Mouse (Mus musculus) right cerebral cortex, postnatal 10 days (tissue): ENCODE data around the gene Pth2r.
A peak's percentile ranks its signal among the peaks of the same experiment; 100 is the strongest.

Source experiments
- DNase-seq, 2 experiments: peaks; one replicate each; pipeline ENCODE4 v3.0.0; 2021; ENCODE audit warnings: low spot score in 2 of 2

Pth2r gene

DNA sequence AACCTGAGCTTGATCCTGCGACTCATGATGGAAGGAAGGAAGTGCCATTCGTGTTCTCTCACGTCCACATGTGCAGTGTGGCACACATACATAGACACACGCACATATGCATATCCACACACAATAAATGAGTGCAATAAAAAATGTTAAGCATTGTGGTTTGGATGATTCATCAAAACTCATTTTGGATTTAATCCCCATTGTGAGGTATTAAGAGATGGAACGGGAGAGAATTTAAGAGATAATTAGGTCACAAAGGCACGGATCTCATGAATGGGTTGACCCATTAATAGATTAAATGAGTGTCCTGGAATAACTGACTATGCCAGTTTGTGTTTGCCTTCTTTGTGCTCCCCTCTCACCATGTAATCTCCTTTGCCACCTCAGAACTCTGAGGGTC, at the start of gene Pth2r:
Gene Pth2r, plus strand, starts transcription at position 301 of the 400 bp plus-strand sequence.
- DNase-seq = no peak

DNA sequence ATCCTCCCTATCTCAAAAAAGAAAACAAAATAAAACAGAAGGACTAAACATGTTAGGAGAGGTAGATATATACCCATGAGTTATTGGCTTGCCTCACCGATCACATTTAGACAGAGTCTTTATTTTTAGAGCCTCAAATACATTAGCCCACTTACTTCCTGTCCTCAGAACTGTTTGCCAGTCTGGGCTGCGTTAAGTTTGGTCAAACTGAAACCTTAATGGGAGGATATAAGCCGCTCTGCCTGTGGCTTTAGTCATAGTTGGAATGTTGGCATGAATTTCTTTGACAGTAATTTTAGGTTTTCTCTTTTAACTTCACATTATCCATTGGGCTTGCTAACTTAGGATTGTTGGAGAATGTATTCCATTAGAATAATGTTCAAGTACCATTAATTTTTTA, 44.1 kb upstream of the Pth2r start:
- no peak for DNase-seq

DNA sequence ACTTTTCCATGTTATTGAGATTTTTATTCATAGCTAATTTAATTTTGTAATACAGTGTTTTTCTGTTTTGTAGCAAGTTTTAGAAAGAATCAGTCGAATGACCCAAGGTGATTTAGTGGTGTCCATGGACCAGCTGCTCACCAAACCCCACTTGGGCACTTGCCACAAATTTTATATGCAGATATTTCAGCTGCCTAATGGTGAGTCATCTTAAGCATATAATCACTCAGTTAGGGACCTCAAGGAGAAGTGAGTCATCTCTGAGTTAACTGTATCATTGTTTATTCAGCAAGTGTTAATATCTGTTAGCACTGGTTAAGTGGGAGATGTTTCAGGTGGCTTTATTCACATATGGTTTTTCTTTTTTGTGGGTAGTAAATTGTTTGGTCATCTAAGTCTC, 36.2 kb upstream of the Pth2r start:
- no peak for DNase-seq

DNA sequence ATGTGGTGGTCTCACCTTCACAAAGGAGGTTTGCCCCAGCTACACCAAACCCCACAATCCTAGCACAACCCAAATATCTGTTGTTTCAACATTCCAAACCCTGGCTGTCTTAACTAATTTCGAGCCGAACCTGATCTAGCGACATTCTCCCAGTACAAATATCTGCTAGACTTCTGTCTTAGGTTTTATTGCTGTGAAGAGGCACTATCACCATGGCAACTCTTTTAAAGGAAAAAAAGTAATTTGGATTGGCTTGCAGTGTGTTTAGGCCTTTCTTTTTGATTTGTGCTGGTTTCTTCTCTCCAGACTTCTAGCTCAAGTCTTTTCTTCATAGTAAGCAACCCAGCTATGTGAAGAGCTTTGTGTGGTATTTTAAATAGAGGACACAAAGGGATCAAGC, 1.4 kb upstream of the Pth2r start:
- no peak for DNase-seq

DNA sequence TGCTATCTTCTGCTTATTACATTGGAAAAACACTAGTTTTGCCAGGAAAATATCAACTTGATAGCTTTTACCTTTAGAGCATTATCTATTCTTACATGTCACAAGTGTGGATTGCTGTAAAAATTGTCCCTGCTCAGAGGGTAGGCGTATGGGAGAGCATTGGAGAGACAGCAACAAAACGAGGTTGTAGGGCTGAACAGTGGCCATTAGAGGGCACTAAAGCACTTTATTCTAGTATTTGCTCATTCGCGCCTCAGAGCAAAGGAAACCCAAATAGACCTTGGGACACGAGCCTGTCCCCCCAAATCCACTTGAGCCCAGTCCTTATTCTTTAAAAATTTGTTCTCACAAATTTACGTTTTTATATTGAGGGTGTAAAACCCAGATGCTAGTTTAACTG, 910 bp downstream of the Pth2r start:
- DNase-seq = peak; percentile 71

DNA sequence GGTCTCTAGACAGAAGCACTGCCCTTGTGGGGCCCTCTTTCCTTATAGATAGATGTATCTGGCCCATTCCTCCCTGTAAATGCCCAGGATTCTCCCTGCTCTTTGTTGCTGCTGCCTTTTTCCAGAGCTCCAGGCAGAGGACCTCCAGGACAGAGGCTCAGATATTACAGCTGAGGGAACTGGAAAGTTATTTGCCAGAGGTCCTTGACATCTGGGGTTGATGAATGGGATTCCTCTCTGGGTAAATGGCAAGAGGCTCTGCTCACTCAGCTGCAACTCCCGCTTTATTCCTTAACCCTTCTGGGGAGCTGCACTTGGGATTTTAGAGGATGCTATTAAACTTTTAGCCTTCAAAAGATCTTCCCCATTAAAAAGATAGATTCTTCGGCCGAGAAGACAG, 26.6 kb downstream of the Pth2r start:
- DNase-seq = no peak

DNA sequence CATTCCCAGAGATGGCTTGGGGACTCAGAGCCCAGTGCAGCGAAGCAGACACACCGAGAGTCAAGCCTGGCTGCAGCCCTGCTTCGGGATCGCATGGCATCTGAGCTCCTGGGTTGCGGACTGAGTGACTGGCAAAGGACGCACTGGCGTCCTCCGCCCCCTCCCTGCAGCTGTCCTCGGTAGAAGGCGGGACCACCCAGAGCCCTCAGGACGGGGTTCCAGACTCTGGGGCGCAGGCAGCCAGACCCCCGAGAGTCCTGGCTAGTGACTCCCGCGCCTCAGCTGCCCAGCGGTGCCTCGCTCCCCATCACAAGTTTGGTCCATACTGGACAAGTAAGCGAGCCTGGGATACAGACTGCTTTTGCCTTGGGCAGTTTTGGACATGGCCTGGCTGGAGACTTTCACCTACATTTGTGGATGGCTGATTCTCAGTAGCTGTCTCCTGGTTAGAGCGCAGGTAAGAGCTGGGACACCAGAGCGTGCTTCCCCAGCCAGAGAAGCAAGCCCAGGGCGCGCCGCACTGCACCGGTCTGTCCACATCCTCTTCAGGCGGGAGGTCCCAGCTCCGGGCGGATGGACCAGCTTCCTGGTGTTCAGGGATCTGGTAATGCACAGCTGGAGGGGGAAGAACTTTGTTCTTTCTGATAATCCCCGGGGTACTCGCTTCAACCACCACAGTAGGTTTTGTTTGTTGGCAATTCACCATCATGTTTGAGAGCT, 29.5 kb downstream of the Pth2r start:
- no peak for DNase-seq

DNA sequence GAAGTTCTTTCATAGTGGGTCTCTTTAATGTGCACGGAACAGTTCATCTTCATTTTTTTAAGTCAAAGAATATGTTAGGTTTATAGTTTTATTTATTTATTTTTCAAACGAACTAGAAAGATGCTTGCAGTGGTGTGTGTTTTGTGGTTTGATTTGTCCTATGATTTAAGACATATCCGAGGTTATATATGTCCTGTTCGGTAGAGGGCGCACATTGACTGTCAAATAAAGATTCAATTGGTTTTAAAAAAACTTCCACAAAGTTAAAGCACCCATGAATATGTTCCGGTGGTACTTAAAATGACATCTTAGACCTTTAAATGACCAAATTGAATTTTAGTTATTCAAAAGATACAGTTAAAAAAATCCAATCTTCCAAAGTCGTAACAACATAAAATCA, 30.3 kb downstream of the Pth2r start:
- peak; percentile 44 to 73 for DNase-seq

DNA sequence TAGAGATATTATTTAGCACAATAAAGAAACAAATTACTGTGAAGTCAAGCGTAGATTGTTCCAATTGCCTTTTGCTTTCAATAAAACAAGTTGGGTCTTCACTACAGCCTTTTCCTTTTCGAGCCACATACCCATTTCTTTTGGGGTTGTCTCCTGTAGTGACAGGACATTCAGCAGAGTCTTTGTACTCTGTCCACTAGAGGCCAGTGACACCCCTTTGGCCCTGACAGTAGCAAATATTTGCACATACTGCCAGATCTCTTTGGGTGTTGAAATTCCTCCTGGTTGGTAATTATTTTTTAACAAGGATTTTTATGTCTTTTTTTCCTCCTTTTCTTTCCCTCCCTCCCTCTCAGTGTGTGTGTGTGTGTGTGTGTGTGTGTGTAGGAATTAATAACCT, 31.0 kb downstream of the Pth2r start:
- no peak for DNase-seq

DNA sequence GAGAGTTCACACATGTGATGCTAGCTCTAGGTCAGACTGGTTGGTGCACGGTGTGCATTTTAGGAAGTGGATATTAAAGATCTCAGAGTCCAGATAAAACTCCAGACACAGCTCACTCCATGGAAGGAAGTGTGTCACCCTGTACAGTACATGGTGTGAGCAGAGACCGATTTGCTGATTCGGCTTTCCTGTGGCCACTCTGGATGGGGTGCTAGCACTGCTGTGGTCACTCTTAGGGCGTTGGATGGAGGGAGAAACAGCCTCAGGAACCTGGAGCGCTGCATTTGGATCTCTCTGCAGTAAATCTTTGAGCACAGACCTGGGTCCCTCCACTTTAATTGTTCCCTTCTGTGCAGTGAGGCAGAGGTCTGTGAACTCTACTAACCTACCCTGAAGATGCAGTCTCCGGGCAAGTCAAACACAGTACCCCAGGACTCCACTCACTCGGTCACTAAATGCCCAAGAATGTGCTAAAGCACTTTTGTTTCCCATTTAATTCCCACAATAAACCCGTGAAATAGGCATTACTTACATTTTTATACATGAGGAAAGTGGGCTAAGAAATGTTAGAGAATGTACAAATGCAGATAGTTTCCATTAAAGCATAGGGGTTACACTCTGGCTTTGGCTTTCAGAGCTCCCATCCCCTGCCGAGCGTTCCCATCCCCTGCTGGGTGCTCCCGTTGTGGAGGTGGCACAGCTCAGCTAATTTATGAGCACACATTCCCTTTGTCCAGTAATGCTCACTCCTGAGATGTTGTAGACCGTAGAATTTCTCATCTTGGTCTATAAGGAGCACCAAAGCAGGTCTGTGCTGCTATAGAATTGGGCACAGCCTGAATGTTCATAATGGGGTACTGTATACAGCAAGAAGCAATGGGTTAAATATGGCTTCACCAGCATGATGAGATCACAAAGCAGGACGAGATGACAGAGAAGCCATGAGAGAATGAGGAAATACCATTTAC, 32.5 kb downstream of the Pth2r start:
- no peak for DNase-seq

DNA sequence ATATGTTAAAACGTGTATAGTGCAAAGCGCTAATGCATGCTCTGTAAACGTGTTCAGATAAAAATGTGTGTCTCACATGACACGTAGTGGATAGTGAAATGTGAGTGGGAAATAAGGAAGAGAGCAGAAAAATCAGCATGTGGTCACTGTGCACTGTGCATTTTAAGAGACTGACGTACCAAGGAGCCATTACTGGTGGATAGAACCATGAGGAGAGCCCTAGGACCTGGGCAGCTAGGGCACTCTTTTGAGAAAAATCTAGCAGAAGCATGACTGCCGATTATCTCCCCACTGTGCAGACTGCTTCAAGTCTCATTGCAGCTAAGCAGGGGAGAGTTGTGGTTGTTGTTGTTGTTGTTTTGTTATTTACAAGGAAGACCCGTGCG, 33.2 kb downstream of the Pth2r start:
- no peak for DNase-seq

DNA sequence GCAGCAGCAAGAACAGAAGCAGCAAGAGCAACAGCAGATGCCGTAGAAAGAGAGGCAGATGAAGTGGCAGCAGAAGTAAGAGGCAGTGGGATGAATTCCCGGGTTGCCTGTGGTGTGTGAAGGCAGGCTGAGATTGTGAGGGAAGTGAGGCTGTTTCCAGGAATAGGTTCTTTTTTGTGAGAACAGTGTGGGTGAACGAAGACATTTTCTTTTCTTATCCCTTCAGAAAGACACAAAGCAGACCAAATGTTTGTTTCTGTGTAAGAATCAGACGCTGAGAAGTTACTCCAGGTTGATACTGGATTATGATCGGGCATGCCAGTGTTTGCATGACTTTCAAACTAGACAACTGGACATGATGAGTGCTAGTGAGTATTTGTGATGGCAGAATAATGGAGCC, 52.2 kb downstream of the Pth2r start:
- DNase-seq = peak; percentile 66 to 82

DNA sequence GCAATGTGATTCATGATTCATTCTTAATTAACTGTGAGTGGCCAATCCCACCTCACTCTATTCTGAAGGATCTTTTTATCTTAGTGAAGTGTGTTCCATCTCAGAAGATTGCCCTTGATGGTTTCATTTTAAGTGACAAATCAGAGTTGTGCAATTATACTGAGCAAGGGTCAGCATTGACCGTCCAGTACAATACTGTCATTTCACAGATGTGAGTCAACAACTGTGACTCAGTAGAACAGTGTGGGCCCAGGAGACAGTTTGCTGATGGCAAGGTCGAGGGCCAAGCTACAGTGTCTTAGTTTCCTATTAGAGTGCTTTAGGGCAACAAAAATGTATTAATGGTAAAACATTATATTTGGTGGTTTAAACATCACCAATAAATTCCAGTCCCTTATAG, 55.9 kb downstream of the Pth2r start:
- no peak for DNase-seq

DNA sequence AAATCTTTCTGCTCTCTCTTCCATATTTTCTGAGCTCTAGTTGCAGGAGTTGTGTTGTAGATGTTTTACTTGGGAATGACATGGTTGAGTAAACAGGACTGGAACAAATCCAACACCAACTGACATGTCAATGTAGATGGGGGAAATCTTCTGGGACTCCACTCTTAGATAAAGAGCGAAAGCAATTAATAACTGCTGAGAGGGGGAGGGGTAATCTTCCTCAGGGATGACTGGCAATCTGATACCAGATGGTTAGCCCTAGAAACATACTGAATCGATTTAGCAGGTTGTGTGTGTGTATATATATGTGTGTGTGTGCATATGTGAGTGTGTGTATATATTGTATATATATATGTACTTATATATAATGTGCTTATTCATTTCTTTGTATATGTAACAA, 58.4 kb downstream of the Pth2r start:
- DNase-seq = no peak

DNA sequence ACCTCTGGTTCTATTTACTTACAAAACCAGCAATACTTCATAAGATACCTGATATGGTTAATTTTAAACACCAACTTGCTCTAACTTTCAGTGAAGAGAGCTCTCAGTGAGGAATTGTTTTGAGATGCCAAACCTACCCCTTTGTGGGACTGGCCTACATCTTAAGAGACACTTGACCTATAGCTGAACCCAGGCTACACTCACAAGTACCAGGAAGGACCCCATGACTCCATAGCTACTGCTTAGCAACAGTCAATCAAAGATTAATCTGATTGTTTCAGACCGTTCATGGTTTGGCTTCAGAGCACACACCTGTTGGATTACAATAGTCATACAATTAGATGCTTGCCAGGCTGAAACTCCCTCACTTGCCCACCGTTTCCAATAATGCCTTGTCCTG, 71.1 kb downstream of the Pth2r start:
- no peak for DNase-seq

DNA sequence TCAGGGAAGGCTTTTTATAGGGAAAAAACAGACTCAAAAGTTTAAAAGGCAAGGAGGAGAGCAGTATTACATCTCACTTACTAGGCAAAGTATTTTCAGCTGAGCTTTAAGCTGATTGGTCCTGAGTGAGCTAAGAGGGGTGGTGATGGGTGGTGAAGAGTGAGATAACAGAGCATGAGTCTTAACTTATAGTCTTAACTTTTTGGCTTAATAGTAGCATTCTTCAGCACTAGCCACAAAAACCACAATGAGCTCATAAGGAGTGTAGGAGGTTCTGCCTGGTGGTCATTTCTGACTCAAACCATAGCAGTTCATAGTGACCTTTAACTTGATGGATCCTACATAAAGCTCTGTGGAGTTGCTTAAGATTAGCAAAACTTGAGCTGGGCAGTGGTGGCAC, 72.3 kb downstream of the Pth2r start:
- DNase-seq = no peak

DNA sequence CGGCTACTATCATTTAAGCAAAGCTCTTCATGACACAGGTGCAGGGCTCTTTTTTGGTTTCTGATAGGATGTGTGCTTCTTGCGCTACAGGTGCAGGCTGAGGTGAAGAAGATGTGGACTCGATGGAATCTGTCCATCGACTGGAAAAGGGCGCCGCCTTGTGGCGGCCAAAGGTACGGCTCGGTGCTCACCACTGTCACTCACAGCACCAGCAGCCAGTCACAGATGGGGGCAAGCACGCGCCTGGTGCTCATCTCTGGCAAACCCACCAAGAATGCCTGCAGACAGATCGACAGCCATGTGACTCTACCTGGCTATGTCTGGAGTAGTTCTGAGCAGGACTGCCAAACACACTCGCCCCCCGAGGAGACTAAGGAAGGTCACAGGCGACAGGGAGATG, 106.5 kb downstream of the Pth2r start:
- peak; percentile 21 to 22 for DNase-seq

DNA sequence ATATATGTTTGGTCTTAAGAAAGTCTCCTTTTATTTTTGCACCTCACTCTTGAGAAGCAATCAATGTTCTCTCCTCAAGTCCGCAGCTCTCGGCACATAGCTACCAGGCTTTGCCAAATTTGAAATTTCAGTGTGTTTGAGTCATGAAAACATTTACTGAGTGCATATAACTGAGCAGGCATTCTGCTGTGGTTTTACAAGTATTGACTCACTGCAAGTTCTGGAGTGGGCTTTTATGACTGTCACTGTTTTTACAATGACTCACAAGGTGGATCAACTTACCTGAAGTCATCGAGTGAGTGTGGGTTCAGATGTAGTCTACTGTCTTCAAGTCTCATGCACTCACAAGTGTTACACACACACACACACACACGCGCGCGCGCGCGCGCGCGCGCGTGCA, 107.8 kb downstream of the Pth2r start:
- no peak for DNase-seq

DNA sequence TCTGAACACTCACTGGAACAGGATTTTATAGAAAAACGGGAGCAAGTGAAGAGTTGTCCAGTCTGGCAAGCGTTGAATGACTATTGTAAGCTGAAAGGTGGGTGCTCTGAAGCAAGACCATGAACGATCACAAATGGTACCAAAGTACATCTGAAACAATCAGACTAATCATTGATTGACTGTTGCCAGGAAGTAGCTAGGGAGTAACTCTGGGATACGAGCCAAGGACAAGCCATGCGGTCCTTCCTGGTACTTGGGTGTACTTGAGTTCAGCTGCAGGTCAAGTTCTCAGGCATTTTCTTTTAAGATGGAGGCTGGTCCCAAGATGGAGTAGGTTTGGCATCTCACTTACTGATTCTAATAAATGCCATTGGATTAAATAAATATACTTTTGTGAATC, 125.6 kb downstream of the Pth2r start:
- no peak for DNase-seq

DNA sequence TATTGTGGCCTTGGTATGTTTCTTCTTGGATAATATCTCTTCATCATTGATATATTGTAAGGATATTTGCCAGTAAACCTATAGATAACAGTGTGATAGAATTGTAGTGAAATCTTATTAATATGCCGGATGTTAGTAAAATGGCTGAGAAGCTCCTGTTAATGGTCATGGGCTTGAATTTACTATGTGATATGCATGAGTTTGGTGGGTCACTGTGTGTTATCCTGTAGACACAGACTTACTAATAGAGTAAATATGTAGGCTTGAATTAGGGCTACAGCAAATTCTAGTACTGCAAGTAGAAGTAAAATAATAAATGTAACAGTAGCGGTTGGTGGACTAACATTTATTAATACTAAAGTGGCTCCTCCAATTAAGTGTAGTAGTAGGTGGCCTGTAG, 139.1 kb downstream of the Pth2r start:
- DNase-seq = no peak

DNA sequence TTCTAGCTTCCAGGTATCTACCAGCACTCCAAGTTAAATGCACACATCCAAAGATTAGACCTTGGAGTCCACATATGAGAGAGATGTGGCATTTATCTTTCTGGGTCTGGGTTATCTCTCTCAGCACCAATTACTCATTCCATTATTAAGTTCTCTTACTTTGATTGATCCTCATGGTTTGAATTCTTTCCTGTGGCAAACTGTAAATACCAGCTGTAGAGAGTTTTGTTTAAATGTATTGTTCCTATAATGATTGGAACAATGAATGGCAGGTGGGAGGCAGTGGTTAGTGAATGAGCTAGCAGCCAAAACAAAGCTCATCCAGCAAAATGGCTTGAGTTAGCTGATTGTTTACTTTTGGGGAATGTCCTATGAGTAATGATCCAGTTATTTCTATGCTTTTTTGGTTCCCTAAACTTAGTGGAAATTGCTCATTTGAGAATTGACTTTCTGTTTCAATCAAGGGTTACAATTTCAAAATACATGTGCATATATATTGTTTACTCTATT, 140.7 kb downstream of the Pth2r start:
- no peak for DNase-seq
